In the genomic region with DNA sequence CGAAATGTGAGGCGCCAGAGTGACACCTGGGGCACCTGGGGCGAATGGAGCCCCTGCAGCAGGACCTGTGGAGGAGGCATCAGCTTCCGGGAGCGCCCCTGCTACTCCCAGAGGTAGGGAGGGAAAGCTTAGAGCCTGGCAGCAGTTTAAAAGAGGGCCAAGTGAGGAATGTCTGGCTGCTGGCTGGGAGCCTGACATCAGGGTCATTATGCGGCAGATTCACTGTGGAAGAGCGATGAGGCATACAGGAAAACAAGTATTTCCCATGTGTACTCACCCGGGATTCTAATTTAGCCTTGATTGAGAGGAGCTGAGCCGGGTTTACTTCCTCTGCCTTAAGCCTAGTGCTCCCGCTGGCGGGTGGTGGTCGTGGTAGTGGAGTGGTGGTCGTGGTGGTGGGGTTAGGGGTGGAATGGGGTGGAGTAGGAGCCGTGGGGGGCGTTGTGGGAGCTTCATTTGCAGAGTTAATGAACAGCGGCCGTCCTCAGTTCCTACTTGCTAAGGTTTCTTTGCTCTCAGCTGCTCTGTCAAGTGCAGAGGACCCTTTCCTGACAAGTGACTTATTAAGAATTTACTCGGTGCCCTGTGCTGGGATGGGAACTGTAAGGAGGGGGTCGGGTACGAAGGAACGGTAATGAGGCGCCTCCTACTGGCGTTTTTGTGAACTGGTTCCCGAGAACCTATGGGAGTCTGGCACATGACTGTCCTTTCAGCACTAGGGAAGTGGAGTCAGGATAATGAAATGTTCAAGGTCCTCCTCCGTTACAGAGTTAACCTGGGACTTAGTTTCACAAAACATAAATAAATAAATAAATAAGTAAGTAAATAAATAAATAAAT, we compare ENCODE assay signal across 8 mouse cellular contexts. TPM values are rescaled to one million over a fixed set of nuclear protein-coding genes. Genes with fewer than 3 reads are reported as not detected.
DNase-seq lines count a peak whose midpoint lies in the region; ATAC-seq and TF ChIP-seq lines count a peak whose summit lies in the region.

No protein-coding gene starts in this region.

- H3K9me3 ChIP-seq in forebrain, embryonic 16.5 days (ENCODE audit: control insufficient read depth, low read length), result no peaks in the 10 kb centered on the region
- H3K9me3 ChIP-seq in liver, embryonic 13.5 days (replicated peaks), result no peaks in the 10 kb centered on the region
- no peaks in the 10 kb centered on the region for H3K9me3 ChIP-seq in neural tube, embryonic 11.5 days (ENCODE audit: control insufficient read depth, low read length)

- no peaks in the 10 kb centered on the region for H3K27me3 ChIP-seq in forebrain, embryonic 16.5 days (replicated peaks; ENCODE audit: control insufficient read depth, insufficient read depth, low read length)
- peaks cover 52% of the 10 kb centered on the region for H3K27me3 ChIP-seq in liver, embryonic 13.5 days
- no peaks in the 10 kb centered on the region for H3K27me3 ChIP-seq in neural tube, embryonic 11.5 days (ENCODE audit: control insufficient read depth, insufficient read depth, low read length)

- peak overlapping the region; percentile 3 for H3K4me2 ChIP-seq in forebrain, embryonic 16.5 days (ENCODE audit: low read length)
- H3K4me2 ChIP-seq in liver, embryonic 13.5 days, result peak overlapping the region; percentile 26
- H3K4me2 ChIP-seq in neural tube, embryonic 11.5 days (ENCODE audit: low read depth), result peak overlapping the region; percentile 38

- peak; percentile 68 for DNase-seq in right cerebral cortex, postnatal 14 days
- DNase-seq in right cerebral cortex, adult 18-20 months, result no peak
- peak; percentile 72 for DNase-seq in induced T-regulatory cell, adult 2 months (ENCODE audit: low read depth)
- no peak for DNase-seq in liver, embryonic 13.5 days
- peak; percentile 82 for DNase-seq in neural tube, embryonic 11.5 days (ENCODE audit: low spot score)

- H3K27ac ChIP-seq in bone marrow, adult 2 months (ENCODE audit: control insufficient read depth, insufficient read depth, low read depth, low read length, poor library complexity), result no peak overlapping the region
- H3K27ac ChIP-seq in forebrain, embryonic 16.5 days (ENCODE audit: low read length), result no peak overlapping the region
- H3K27ac ChIP-seq in liver, embryonic 13.5 days, result no peak overlapping the region
- no peak overlapping the region for H3K27ac ChIP-seq in neural tube, embryonic 11.5 days (ENCODE audit: low read depth, low read length)

- peak; percentile 60 for TF ChIP-seq CTCF in bone marrow, adult 2 months (IDR thresholded peaks at IDR 0.05; ENCODE audit: control insufficient read depth, insufficient read depth, low read length)

- 10% methylated on average over 25 of the region's 25 CpGs for WGBS in bone marrow, adult 2 months
- WGBS in forebrain, embryonic 16.5 days, result 5% methylated on average over 25 of the region's 25 CpGs
- WGBS in liver, embryonic 13.5 days (ENCODE audit: insufficient replicate concordance), result 8% methylated on average over 25 of the region's 25 CpGs
- 7% methylated on average over 25 of the region's 25 CpGs for WGBS in neural tube, embryonic 11.5 days

- no peak overlapping the region for H3K9ac ChIP-seq in forebrain, embryonic 16.5 days (replicated peaks; ENCODE audit: low read depth, low read length)
- H3K9ac ChIP-seq in liver, embryonic 13.5 days, result no peak overlapping the region
- no peak overlapping the region for H3K9ac ChIP-seq in neural tube, embryonic 11.5 days (ENCODE audit: low read length)

- H3K36me3 ChIP-seq in forebrain, embryonic 16.5 days (ENCODE audit: control insufficient read depth, insufficient read depth), result no peaks in the 10 kb centered on the region
- no peaks in the 10 kb centered on the region for H3K36me3 ChIP-seq in liver, embryonic 13.5 days
- H3K36me3 ChIP-seq in neural tube, embryonic 11.5 days (ENCODE audit: control insufficient read depth, insufficient read depth, low read length), result no peaks in the 10 kb centered on the region

- ATAC-seq in forebrain, embryonic 16.5 days, result peak; percentile 74
- ATAC-seq in liver, embryonic 13.5 days (ENCODE audit: low read depth), result 0 out of 2 replicates have a peak, but pooled peaks have one; percentile 36
- peak; percentile 63 for ATAC-seq in neural tube, embryonic 11.5 days (ENCODE audit: insufficient read depth, low FRiP score, low TSS enrichment)
- ATAC-seq in monocyte, adult 5-6 weeks (replicated peaks; ENCODE audit: insufficient number of reproducible peaks, low FRiP score, low TSS enrichment, poor library complexity, severe bottlenecking), result no peak

- H3K4me1 ChIP-seq in bone marrow, adult 2 months (ENCODE audit: control insufficient read depth, insufficient read depth, low read length), result no peaks in the 10 kb centered on the region
- peaks cover 6% of the 10 kb centered on the region; the same call in 1 of the 2 replicates for H3K4me1 ChIP-seq in forebrain, embryonic 16.5 days (replicated peaks; ENCODE audit: control insufficient read depth, insufficient read depth, low read length)
- peaks cover 13% of the 10 kb centered on the region for H3K4me1 ChIP-seq in liver, embryonic 13.5 days (replicated peaks)
- peaks cover 4% of the 10 kb centered on the region; the same call in 1 of the 2 replicates for H3K4me1 ChIP-seq in neural tube, embryonic 11.5 days (ENCODE audit: control insufficient read depth, insufficient read depth, low read length)

- TF ChIP-seq POLR2A in bone marrow, adult 2 months (IDR thresholded peaks at IDR 0.05; ENCODE audit: borderline replicate concordance, control insufficient read depth, low read depth, low read length), result no peak

- H3K4me3 ChIP-seq in bone marrow, adult 2 months (replicated peaks; ENCODE audit: control insufficient read depth, low read depth, low read length), result no peak overlapping the region
- H3K4me3 ChIP-seq in forebrain, embryonic 16.5 days (replicated peaks; ENCODE audit: low read length), result no peak overlapping the region
- H3K4me3 ChIP-seq in liver, embryonic 13.5 days (replicated peaks), result no peak overlapping the region
- no peak overlapping the region for H3K4me3 ChIP-seq in neural tube, embryonic 11.5 days (ENCODE audit: low read depth, low read length)

RNA-seq across cellular contexts. Expression of a gene that starts 7.2 kb away (rescaled TPM):
- polyA plus RNA-seq in bone marrow, adult 2 months (2011; ENCODE audit: insufficient read depth, insufficient read length, low replicate concordance, missing spikeins), result 0.23 and 0.65 TPM in 2 replicates
- 0.16 and 0.30 TPM in 2 replicates for polyA plus RNA-seq in forebrain, embryonic 16.5 days (2015; fragmentation: Nextera tagmentation; extraction: Ambion mirVana)
- polyA plus RNA-seq in liver, embryonic 13.5 days (2015; fragmentation: Nextera tagmentation; extraction: Ambion mirVana), result 0.60 and 0.67 TPM in 2 replicates
- 0.07 and 0.09 TPM in 2 replicates for polyA plus RNA-seq in neural tube, embryonic 11.5 days (2014; fragmentation: Nextera tagmentation; extraction: Ambion mirVana)
- total RNA-seq in monocyte, adult 5-6 weeks (2017), result not detected in 3 replicates

Comparison
In these comparisons a context has a peak if more than half of its experiments do, and no peak if none do; other contexts are left out.
1. DNase-seq: peak in right cerebral cortex, postnatal 14 days (single experiment), induced T-regulatory cell, adult 2 months (single experiment) and neural tube, embryonic 11.5 days (single experiment); none in right cerebral cortex, adult 18-20 months (single experiment) and liver, embryonic 13.5 days (single experiment).
2. Peak in every context shown above with its lines, with median percentiles within 50 percentile points of each other: H3K4me2 ChIP-seq.